Mouse (Mus musculus) brain, embryonic 14.5 days (tissue): ENCODE data around the gene Rpl23.

Source experiments
- CTCF ChIP-seq: fragments of 200-500 bp; IDR thresholded peaks from 2 replicates; pipeline ENCODE4 v1.5.1; 2012; ENCODE audit warnings: inconsistent platforms, mild to moderate bottlenecking, moderate library complexity, borderline replicate concordance; ENCODE audit not compliant: insufficient read depth, insufficient read length; ENCODE audit errors: extremely low read depth
- POLR2A ChIP-seq: fragments of 200-500 bp; IDR thresholded peaks from 2 replicates; pipeline ENCODE4 v1.6.1; 2012; ENCODE audit warnings: mild to moderate bottlenecking, inconsistent platforms, borderline replicate concordance; ENCODE audit not compliant: poor library complexity, insufficient read depth, insufficient read length, severe bottlenecking; ENCODE audit errors: extremely low read depth

GRCm38 (mm10) chr11:97825295-97825694 is 43.1 kb upstream of the Rpl23 start:
- TF ChIP-seq CTCF = no peak
- no peak for TF ChIP-seq POLR2A
